Mouse (Mus musculus): ENCODE results near the gene Gm5426.

DNA sequence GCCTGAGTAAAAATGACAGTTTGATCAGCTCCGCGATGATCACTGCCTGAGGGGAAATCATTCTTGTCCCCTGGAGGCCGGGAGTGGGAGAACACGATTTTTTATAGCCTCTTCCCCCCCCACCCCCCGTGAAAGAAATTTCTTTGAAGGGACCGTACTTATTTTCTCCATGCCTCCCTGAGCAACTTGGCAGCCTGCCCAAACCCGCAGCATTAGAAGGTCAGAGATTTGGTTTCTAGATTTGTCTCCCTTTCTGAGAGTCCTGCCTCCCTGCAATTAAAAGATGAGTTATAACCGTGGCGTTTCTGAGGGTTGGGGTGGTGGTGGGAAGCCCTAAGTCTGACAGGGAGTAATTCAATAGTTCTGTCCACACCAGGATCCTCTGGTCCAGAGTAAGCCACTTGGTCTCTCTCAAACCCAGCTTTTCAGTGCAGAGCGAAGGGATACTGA, 11.9 kb downstream of the Gm5426 start:
- no peak for TF ChIP-seq CTCF (IDR thresholded peaks at IDR 0.05; ENCODE audit: low read depth, low read length)
- no peak for TF ChIP-seq TAL1 (conservative IDR thresholded peaks at IDR 0.05; ENCODE audit: low read depth, low read length)
- no peak for TF ChIP-seq GATA1 (IDR thresholded peaks at IDR 0.05; ENCODE audit: borderline replicate concordance, low read length)
- TF ChIP-seq POLR2AphosphoS5 (IDR thresholded peaks at IDR 0.05; ENCODE audit: insufficient replicate concordance, low read depth, low read length), result no peak

Data from G1E (cell line).